Mouse (Mus musculus) adrenal gland, adult 2 months (tissue): ENCODE data around the gene Grik4. TPM values are rescaled to one million over a fixed set of nuclear protein-coding genes. Genes with fewer than 3 reads are reported as not detected.
A peak's percentile ranks its signal among the peaks of the same experiment; 100 is the strongest.

Experiments used
- DNase-seq: peaks from one replicate; pipeline ENCODE4 v3.0.0; 2021
- polyA plus RNA-seq: library from polyadenylated mRNA; depleted of rRNA; stranded (reverse); fragments of >200 nt; gene quantifications from 2 replicates; pipeline ENCODE4 v1.2.3, GENCODE M21; 2012
- total RNA-seq, 2 experiments: library from RNA; stranded (reverse); gene quantifications; 2 replicates each; pipeline ENCODE4 v1.2.3; 2021

The Grik4 gene
- total and polyA plus RNA-seq, 3 experiments, result 1.2 to 2.5 (median 1.6) TPM

- DNase-seq, result no peak
Observed at GRCm38 (mm10) chr9:42859959-42860794, 84.1 kb downstream of the Grik4 start.

- DNase-seq, result peak; percentile 58
Observed at GRCm38 (mm10) chr9:42858998-42859690, 85.1 kb downstream of the Grik4 start.

GRCm38 (mm10) chr9:42858576-42858975, 85.7 kb downstream of the Grik4 start:
- no peak for DNase-seq

- peak; percentile 6 for DNase-seq
Observed at GRCm38 (mm10) chr9:42857756-42858155, 86.5 kb downstream of the Grik4 start.

GRCm38 (mm10) chr9:42853077-42853476, 91.2 kb downstream of the Grik4 start:
- no peak for DNase-seq

- DNase-seq, result no peak
Observed at GRCm38 (mm10) chr9:42850063-42850462, 94.2 kb downstream of the Grik4 start.

GRCm38 (mm10) chr9:42848061-42848460, 96.2 kb downstream of the Grik4 start:
- DNase-seq, result no peak

GRCm38 (mm10) chr9:42846676-42847425, 97.4 kb downstream of the Grik4 start:
- DNase-seq, result no peak

GRCm38 (mm10) chr9:42846139-42846538, 98.2 kb downstream of the Grik4 start:
- DNase-seq, result no peak

- no peak for DNase-seq
Observed at GRCm38 (mm10) chr9:42844301-42844700, 100.0 kb downstream of the Grik4 start.

GRCm38 (mm10) chr9:42838299-42838698, 106.0 kb downstream of the Grik4 start:
- DNase-seq, result no peak

- DNase-seq, result no peak
Observed at GRCm38 (mm10) chr9:42837498-42837897, 106.8 kb downstream of the Grik4 start.

GRCm38 (mm10) chr9:42831558-42831957, 112.7 kb downstream of the Grik4 start:
- no peak for DNase-seq

- DNase-seq, result no peak
Observed at GRCm38 (mm10) chr9:42819247-42819646, 125.0 kb downstream of the Grik4 start.

GRCm38 (mm10) chr9:42816815-42817214, 127.5 kb downstream of the Grik4 start:
- no peak for DNase-seq

- no peak for DNase-seq
Observed at GRCm38 (mm10) chr9:42809146-42809545, 135.1 kb downstream of the Grik4 start.

- DNase-seq, result peak; percentile 20
Observed at GRCm38 (mm10) chr9:42808394-42808793, 135.9 kb downstream of the Grik4 start.

- DNase-seq, result peak; percentile 63
Observed at GRCm38 (mm10) chr9:42803061-42803491, 141.2 kb downstream of the Grik4 start.

- no peak for DNase-seq
Observed at GRCm38 (mm10) chr9:42801929-42802328, 142.4 kb downstream of the Grik4 start.

GRCm38 (mm10) chr9:42800138-42800537, 144.2 kb downstream of the Grik4 start:
- DNase-seq, result no peak

GRCm38 (mm10) chr9:42799694-42800093, 144.6 kb downstream of the Grik4 start:
- DNase-seq, result no peak

GRCm38 (mm10) chr9:42799242-42799641, 145.1 kb downstream of the Grik4 start:
- peak; percentile 15 for DNase-seq

- DNase-seq, result no peak
Observed at GRCm38 (mm10) chr9:42798280-42798679, 146.0 kb downstream of the Grik4 start.
